ENCODE assay signal across 19 mouse cellular contexts in the genomic region with DNA sequence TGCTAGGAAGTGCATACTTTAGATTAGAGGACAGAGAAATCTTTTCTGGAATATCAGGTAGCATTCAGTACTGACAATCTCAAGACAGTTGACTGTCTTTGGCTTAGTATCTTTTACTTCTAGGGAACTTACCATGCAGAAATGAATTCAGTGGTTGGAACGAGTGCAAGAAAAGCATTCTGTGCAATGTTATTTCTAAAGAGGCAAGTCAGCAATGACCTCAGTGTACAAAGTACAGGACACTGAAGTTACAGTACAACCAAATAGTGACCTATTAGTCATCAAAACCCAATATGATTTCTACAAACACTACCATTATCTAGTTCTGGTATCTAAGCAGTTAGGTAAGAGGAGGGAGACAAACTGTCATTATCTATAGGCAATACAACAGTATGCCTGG. TPM values are rescaled to one million over a fixed set of nuclear protein-coding genes. Genes with fewer than 3 reads are reported as not detected.
DNase-seq lines count a peak whose midpoint lies in the region; ATAC-seq and TF ChIP-seq lines count a peak whose summit lies in the region.
"Had no signal": no experiment of that assay in that cellular context is flagged by ENCODE, and none has a peak within 500 bp of the region (broad histone marks: within the 10 kb centered on the region; RNA-seq: fewer than 3 reads in every experiment).

No protein-coding gene starts in this region.

- no peaks in the 10 kb centered on the region for H3K27me3 ChIP-seq in kidney, adult 2 months (replicated peaks; ENCODE audit: control insufficient read depth, insufficient read depth, low read length)
- no peaks in the 10 kb centered on the region for H3K27me3 ChIP-seq in liver, embryonic 16.5 days (ENCODE audit: control insufficient read depth, insufficient read depth, low read depth, low read length)
- no peaks in the 10 kb centered on the region for H3K27me3 ChIP-seq in liver, embryonic 11.5 days (replicated peaks; ENCODE audit: control insufficient read depth, insufficient read depth, low read length)
- H3K27me3 ChIP-seq in kidney, postnatal 0 days (ENCODE audit: insufficient read depth, low read length) = no peaks in the 10 kb centered on the region
- H3K27me3 ChIP-seq: embryonic facial prominence, embryonic 13.5 days; forebrain, embryonic 12.5 days; heart, embryonic 13.5 days; Patski had no signal

- whole genome bisulfite sequencing in kidney, adult 2 months = 23% methylated on average over 1 of the region's 1 CpGs
- 35% methylated on average over 1 of the region's 1 CpGs for WGBS in liver, embryonic 16.5 days (ENCODE audit: insufficient replicate concordance)
- WGBS in liver, embryonic 11.5 days = 68% methylated on average over 1 of the region's 1 CpGs
- WGBS in kidney, postnatal 0 days = 55% methylated on average over 1 of the region's 1 CpGs

- ATAC-seq in liver, embryonic 16.5 days (ENCODE audit: low read depth) = peak; percentile 65
- ATAC-seq in liver, embryonic 11.5 days (replicated peaks; ENCODE audit: low FRiP score) = no peak
- ATAC-seq in kidney, postnatal 0 days (replicated peaks; ENCODE audit: low FRiP score, low read depth) = no peak
- ATAC-seq: activated CD4-positive, CD25-positive, alpha-beta regulatory T cell, adult 4 months; Patski had no signal

- H3K4me3 ChIP-seq in kidney, adult 2 months (ENCODE audit: insufficient read depth, low read depth, low read length) = no peak overlapping the region
- no peak overlapping the region for H3K4me3 ChIP-seq in liver, embryonic 16.5 days (ENCODE audit: low read depth, low read length)
- H3K4me3 ChIP-seq in liver, embryonic 11.5 days (ENCODE audit: low read depth, low read length) = no peak overlapping the region
- no peak overlapping the region for H3K4me3 ChIP-seq in kidney, postnatal 0 days (replicated peaks; ENCODE audit: low read depth, low read length)
- H3K4me3 ChIP-seq: embryonic facial prominence, embryonic 13.5 days; forebrain, embryonic 12.5 days; heart, embryonic 13.5 days had no signal

- peaks cover 55% of the 10 kb centered on the region for H3K4me1 ChIP-seq in kidney, adult 2 months (ENCODE audit: control insufficient read depth, insufficient read depth, low read length)
- peaks cover 4% of the 10 kb centered on the region; the same call in 1 of the 2 replicates for H3K4me1 ChIP-seq in liver, embryonic 16.5 days (ENCODE audit: control insufficient read depth, low read depth, low read length)
- H3K4me1 ChIP-seq in liver, embryonic 11.5 days (replicated peaks; ENCODE audit: control insufficient read depth, insufficient read depth, low read length) = no peaks in the 10 kb centered on the region
- H3K4me1 ChIP-seq in kidney, postnatal 0 days (replicated peaks; ENCODE audit: insufficient read depth, low read length) = peaks cover 33% of the 10 kb centered on the region

- DNase-seq in kidney, adult 2 months = peak; percentile 91
- no peak for DNase-seq in kidney, postnatal 10 days
- no peak for DNase-seq in liver, embryonic 11.5 days (ENCODE audit: low spot score)
- DNase-seq in kidney, postnatal 0 days (ENCODE audit: low spot score) = no peak
- no peak for DNase-seq in frontal cortex, postnatal 25 days (ENCODE audit: low spot score in 2 of 2)
- DNase-seq in gastrocnemius, postnatal 4 days (ENCODE audit: low spot score in 2 of 2) = no peak
- DNase-seq: adrenal gland, postnatal 14 days; cerebellum, adult 11-12 months; cerebellum, adult 9-10 months; cerebellum, postnatal 25 days; gastrocnemius, postnatal 14 days; heart, postnatal 36 days had no signal

- TF ChIP-seq CTCF in kidney, adult 2 months (conservative IDR thresholded peaks at IDR 0.05; ENCODE audit: insufficient read depth, insufficient read length, low read depth, low read length) = no peak
- no peak for TF ChIP-seq CTCF in kidney, postnatal 0 days (IDR thresholded peaks at IDR 0.05; ENCODE audit: low read depth)

- TF ChIP-seq POLR2A in kidney, adult 2 months (IDR thresholded peaks at IDR 0.05; ENCODE audit: low read depth, low read length) = no peak

- no peak overlapping the region for H3K9ac ChIP-seq in liver, embryonic 16.5 days (ENCODE audit: low read depth, low read length)
- no peak overlapping the region for H3K9ac ChIP-seq in liver, embryonic 11.5 days (ENCODE audit: low read depth, low read length)
- H3K9ac ChIP-seq in kidney, postnatal 0 days (ENCODE audit: low read depth, low read length) = no peak overlapping the region
- H3K9ac ChIP-seq: embryonic facial prominence, embryonic 13.5 days; forebrain, embryonic 12.5 days; heart, embryonic 13.5 days had no signal

- H3K4me2 ChIP-seq in liver, embryonic 16.5 days (ENCODE audit: low read depth, low read length) = no peak overlapping the region
- no peak overlapping the region for H3K4me2 ChIP-seq in liver, embryonic 11.5 days
- no peak overlapping the region for H3K4me2 ChIP-seq in kidney, postnatal 0 days (ENCODE audit: low read length)
- H3K4me2 ChIP-seq: embryonic facial prominence, embryonic 13.5 days; forebrain, embryonic 12.5 days; heart, embryonic 13.5 days had no signal

- no peaks in the 10 kb centered on the region for H3K36me3 ChIP-seq in kidney, adult 2 months (ENCODE audit: control insufficient read depth, insufficient read depth, low read length)
- no peaks in the 10 kb centered on the region for H3K36me3 ChIP-seq in liver, embryonic 16.5 days (ENCODE audit: control insufficient read depth, insufficient read depth)
- H3K36me3 ChIP-seq in liver, embryonic 11.5 days (ENCODE audit: control insufficient read depth, insufficient read depth, low read length) = no peaks in the 10 kb centered on the region
- H3K36me3 ChIP-seq in kidney, postnatal 0 days (ENCODE audit: insufficient read depth, low read length) = no peaks in the 10 kb centered on the region
- H3K36me3 ChIP-seq: embryonic facial prominence, embryonic 13.5 days had no signal

- H3K27ac ChIP-seq in kidney, adult 2 months (ENCODE audit: insufficient read depth, low read depth, low read length) = peak overlapping the region; percentile 95
- H3K27ac ChIP-seq in liver, embryonic 16.5 days (ENCODE audit: low read length) = no peak overlapping the region
- H3K27ac ChIP-seq in liver, embryonic 11.5 days (ENCODE audit: low read depth, low read length) = no peak overlapping the region
- H3K27ac ChIP-seq in kidney, postnatal 0 days = peak overlapping the region; percentile 85
- H3K27ac ChIP-seq: embryonic facial prominence, embryonic 13.5 days; forebrain, embryonic 12.5 days; heart, embryonic 13.5 days had no signal

- H3K9me3 ChIP-seq in liver, embryonic 16.5 days (replicated peaks; ENCODE audit: control insufficient read depth, low read length) = no peaks in the 10 kb centered on the region
- H3K9me3 ChIP-seq in liver, embryonic 11.5 days (ENCODE audit: control insufficient read depth, low read length) = no peaks in the 10 kb centered on the region
- no peaks in the 10 kb centered on the region for H3K9me3 ChIP-seq in kidney, postnatal 0 days (replicated peaks; ENCODE audit: low read length)
- H3K9me3 ChIP-seq: heart, embryonic 13.5 days had no signal

RNA-seq across cellular contexts. Expression of gene Spsb4, which starts 51.1 kb away (rescaled TPM):
- polyA plus RNA-seq in kidney, adult 2 months (2012; rRNA removed) = 61.5 and 62.5 TPM in 2 replicates
- 1.9 and 2.3 TPM in 2 replicates for polyA plus RNA-seq in liver, embryonic 16.5 days (2015; fragmentation: Nextera tagmentation; extraction: Ambion mirVana)
- 6.8 and 8.1 TPM in 2 replicates for polyA plus RNA-seq in liver, embryonic 11.5 days (2014; fragmentation: Nextera tagmentation; extraction: Ambion mirVana)
- polyA plus RNA-seq in kidney, postnatal 0 days (2015; fragmentation: Nextera tagmentation; extraction: Ambion mirVana) = 55.3 and 61.7 TPM in 2 replicates
- total RNA-seq in gastrocnemius, postnatal 4 days (2021) = 10 to 100 TPM; 16.1 to 18.0 TPM
- total RNA-seq: CH12.LX had no signal

Comparison
In these comparisons a context has a peak if more than half of its experiments do, and no peak if none do; other contexts are left out.
1. H3K27ac ChIP-seq: peak in kidney, adult 2 months (single experiment) and kidney, postnatal 0 days (single experiment); none in liver, embryonic 16.5 days (single experiment) and liver, embryonic 11.5 days (single experiment).